Mouse (Mus musculus) right cerebral cortex, postnatal 36 days (tissue): ENCODE results near the gene Clptm1.
"Not testable (repeated sequence)": the region's sequence is repeated elsewhere in the genome, so short reads cannot be mapped to it uniquely, and the experiment has no call there.

Experiments used
- DNase-seq, 2 experiments: peaks; one replicate each; pipeline ENCODE4 v3.0.0; 2022; ENCODE audit warnings: low spot score in 2 of 2, mixed read lengths in 1 of 2

Clptm1 gene

DNA sequence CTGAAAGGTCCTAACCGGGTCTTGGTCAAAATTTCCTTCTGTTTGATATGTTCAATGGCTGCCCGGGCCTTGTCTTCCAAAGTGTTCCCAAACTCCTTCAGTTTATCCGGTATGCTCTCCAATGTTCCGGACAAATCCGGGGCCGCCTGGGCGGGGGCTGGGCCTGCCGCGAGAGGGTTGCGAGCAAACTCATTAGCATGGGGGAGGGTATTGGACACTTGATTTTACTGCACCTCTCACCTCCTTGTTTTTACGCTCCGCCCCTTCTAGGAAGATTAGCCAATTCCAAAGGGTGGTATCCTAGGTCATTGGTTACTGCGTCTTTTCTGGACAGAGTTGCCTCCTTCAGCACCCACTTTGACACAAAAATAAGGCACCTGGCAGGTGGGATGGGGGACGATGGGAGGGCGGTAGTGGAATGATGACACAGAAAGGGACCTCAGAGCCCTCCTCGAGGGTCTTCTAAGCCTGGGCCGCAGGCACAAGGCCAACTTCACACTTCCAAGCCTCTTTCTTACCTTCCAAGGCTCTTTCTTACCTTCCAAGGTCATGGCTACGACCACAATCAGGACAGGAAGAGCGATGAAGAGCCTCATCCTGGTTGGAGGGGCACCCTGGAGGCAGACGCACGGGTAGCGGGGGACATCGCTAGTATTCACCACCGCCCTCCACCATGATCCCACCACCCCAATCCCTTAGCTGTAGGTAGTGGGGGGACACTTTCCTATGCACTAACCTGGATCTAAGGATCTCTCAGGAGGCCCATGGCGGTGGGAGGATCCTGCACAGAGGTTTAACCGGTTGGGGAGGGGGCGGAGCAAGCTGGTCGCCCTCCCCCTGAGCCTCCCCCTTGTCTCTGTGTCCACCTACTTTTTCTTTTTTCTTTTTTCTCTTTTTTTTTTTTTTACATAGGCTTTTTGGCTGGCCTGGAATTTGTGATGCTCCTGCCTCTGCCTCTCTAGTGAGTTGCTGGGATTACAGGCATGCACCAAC is 27.3 kb upstream of the Clptm1 start, which contains the start of gene Apoc1:
Gene Apoc1 (minus strand): TSS at position 788 of the 993 bp plus-strand sequence.
- no peak for DNase-seq

DNA sequence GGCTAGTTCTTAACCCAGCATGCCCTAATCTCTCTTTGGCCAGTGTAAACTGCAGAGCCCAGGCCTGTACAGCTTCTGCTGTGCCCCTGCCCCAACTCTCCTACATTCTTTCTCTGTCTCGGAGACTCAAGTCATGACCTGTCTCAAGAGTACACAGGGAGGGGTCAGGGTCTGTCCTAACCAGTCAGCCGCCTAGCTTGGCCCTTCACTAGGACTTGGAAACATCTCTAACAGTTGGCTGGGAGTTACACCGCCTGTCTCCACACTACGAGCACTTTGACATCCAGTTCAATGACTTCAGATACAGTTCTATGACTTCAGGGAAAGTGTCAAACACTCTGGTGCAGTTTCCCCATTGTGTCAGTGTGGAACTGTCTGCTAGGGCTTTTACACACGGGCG is 26.6 kb upstream of the Clptm1 start:
- no peak for DNase-seq

DNA sequence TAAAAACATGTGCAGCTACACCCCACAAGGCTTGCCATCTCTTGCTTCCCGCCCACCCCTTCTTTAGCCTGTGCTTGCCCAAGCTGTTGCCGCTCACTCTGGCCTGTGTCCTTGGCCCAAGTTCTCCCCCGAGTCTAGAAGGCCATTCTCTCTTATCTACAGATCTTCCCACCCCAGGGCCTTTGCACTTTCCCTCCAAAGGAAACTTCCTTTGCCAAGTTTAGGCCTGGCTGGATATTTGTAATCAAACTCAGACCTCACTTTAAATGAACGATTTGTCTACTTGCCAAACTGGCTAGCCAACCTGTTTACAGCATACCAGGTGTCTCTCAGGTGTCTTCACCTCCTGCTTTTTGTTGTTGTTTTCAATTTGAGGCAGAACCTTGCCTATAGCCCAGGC is 26.0 kb upstream of the Clptm1 start:
- DNase-seq, result no peak

DNA sequence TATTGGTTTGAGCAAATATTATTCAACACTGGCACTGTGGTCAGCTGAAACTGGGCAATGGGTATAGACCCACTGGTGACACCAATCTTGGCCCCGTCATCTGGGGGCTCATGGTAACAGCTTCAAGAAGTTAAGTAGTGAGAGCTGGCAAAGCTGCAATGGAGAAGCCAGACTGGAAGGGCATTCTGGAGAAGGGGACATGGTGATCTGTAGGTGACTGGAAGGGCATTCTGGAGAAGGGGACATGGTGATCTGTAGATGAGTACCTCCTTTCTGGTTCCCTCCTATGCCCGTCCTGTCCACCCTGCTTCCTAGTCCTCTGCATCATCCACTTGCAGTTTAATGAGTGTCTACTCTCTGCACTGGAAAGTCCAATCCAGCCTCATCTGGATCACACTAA is 23.8 kb upstream of the Clptm1 start:
- DNase-seq, result no peak

DNA sequence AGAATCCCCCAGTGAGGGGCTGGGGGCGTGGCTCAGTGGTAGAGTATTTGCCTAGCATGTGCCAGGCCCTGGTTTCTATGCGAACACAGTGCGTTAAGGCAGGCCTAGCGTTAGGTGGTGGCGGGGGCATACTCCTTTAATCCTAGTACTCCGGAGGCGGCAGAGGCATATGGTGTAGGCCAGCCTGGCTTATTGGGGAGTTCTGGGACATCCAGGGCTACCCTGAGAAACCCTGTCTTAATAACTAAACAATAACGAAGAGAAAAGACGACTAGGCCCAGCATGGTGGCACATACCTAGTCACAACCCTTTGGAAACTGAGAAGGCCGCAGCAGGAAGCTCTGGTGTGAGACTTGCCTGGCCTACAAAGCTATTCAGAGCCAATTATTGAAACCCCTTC is 23.3 kb upstream of the Clptm1 start:
- DNase-seq, result no peak

DNA sequence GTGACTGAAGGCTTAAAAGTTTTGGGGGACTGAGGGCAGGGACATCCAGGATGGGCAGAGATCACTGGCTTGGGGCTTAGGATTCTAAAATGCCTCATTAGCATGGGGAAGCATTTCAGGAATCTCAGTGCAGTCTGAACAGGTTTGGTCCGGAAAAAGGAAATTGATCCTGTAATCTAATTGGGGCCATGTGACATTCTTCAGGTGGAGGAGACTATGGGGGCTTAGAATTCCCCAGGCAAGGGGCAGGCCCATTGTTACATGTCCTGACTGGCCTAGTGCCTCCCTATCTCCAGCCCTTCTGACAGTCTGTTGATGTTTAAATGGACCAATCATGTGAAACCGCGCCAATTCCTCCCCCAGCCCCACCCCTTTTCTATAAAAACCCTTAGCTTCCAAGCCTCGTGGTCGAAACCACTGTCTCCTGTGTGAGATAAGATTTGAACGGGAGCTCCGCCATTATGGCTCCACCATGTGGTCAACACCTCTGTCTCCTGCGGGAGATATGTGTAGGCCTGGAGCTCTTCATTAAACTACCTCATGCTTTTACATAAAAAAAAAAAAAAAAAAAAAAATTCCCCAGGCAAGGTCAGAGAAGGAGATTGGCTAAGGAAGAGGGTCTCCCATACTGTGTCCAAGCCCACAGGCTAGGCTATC is 22.2 kb upstream of the Clptm1 start:
- DNase-seq, result not testable (repeated sequence)

DNA sequence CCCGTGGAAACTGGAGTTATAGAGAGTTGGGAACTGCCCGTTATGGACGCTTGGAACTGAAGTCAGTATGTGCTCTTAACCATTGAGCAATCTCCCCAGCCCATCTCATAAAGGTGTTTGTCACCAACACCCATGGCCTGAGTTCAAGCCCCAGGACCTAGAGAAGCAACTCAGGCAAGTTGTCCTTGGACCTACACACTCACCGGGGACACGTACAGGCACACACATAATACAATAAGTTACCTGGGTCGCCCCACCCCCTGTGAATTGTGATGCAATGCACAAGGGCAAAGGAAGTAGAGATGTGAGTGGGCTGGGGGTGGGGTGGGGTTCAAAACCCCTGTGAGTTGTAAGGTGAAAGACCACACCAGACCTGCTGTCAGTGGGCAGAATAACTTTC is 21.7 kb upstream of the Clptm1 start:
- no peak for DNase-seq

DNA sequence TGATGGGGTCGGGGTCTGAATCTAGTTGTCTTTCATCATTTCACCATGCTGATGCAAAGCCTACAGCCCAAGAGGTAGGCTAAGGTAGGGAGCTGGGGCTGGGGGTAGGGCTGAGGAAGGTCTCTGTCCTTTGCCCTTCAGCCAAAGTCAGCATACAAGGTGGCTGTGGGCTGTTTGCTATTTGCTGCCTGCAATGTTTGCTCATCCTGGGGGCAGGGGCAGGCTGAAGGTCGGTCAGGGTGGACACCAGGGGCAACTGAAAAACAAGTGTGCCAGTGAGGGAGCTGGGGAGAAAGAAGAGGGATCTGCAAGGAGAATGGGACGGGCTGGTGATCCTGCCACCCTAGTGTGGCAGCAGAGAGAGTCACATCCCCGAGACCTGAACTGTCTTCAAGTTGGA is 20.5 kb upstream of the Clptm1 start:
- no peak for DNase-seq

DNA sequence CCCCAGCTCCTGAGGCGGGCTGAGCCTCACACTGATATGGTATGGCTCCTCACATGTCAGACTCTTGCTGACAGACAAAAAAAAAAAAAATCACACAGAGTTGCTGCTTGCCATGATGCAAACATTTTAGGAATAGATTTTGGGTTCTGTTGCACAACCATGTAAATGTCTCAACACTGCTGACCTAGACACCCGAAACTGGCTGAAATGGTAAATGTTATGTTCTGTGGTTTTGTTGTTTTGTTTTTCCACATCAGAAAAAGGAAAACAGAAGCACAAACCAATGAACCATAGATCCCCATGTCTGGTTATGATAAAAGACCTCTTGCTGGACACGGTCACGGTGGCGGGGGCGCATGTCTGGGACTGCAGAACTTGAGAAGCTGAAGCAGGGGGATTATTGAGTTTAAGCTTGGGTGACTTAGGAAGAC is 19.0 kb upstream of the Clptm1 start:
- no peak for DNase-seq

DNA sequence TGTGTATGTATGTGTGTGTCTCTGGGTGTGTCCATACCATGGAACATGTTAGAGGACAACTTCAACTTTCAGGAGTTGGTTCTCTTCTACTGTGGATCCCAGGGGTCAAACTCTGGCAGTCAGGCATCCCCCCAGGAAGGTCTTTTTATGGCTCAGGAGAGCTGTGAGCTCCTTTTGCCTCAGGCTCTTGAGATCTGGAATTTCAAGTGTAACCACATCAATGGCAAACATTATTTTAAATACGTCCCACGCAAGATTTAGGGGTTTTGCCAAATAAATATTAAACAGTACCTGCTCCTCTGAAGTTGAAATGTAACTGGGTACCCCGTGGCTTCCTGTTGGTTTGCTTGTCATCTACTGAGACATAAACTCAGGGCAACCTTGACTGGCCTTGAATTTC is 18.1 kb upstream of the Clptm1 start:
- no peak for DNase-seq

DNA sequence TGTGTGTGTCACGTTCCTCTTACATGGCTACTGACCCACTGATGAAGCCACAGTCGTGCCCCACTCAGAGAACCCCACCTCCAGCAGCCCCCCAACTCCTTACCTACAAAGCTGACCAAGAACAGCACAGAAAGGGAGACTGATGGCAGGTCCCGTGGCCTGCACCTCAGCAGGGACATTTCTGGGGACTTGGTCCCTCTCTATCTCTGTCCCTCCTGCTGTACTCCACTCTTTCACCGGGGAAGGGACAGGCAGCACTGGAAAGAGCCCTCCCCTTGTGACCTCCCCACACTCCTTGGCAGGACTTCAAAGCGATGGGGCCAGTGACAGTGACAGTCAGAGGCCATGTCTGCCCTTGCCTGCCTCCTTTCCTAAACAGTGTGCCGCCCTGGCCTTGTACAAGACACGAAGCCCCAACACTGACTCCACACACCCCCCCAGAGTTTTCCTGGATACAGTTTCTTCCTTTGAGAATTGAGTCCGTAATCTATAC is 16.4 kb upstream of the Clptm1 start, which contains the start of the genes Gm44805 and Apoc4:
Gene Gm44805 (minus strand): TSS at position 222 of the 493 bp plus-strand sequence.
Gene Apoc4 (minus strand): TSS at position 278 of the 493 bp plus-strand sequence.
- no peak for DNase-seq

DNA sequence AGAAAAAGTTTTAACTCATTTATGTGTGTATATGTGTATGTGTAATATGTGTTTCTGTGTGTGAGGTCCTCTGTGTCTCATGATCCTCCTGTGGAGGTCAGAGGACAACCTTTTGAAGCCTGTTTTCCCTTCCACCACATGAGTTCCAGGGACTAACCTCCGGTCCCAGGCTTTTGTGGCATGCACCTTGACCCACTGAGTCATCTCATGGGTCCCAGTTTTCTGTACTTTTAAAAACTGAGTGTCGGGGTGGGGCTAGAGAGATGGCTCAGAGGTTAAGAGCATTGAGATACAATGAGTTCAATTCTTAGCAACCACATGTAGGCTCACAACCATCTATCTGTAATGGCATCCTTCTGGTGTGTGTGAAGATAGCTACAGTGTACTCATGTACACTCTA is 15.9 kb upstream of the Clptm1 start:
- DNase-seq, result no peak

DNA sequence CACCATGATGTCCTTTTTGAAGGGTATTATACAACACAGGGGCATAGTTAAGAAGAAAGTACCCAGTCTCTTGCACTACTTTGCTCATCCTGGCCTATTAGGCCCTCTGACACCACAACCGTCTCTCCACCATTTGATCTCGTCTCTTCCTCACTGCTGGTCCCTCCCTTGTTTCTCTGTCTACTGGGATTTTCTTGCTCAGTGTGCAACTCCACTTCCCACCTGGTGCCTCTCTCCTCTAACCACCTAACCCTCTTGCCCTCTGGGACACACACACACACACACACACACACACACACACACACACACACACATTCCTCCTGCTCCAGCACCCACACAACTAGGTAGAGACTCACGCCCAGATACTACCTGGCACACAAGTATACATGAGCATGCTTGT is 14.1 kb upstream of the Clptm1 start:
- DNase-seq, result no peak

DNA sequence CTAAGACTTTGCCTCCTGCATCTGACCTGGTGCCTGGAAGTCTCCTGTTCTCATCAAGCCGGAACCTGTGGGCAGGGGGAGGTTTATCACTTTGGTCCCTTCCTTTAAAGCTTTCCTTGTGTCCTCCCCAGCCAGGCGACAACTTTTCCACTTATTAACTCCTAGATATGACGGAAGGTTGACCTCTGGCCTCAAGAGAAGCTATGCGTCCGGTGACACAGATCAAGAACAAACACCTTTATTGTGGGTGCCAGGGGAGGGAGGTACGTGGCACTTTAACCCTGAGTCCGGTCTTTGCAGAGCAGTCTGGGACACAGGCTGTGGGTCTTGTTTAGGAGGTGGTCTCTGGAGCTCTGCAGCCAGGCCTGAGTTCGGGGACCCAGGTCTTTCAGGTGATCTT is 13.0 kb upstream of the Clptm1 start, which contains the start of gene Apoc2:
Gene Apoc2 (minus strand): TSS at position 70 of the 400 bp plus-strand sequence.
- DNase-seq, result no peak

DNA sequence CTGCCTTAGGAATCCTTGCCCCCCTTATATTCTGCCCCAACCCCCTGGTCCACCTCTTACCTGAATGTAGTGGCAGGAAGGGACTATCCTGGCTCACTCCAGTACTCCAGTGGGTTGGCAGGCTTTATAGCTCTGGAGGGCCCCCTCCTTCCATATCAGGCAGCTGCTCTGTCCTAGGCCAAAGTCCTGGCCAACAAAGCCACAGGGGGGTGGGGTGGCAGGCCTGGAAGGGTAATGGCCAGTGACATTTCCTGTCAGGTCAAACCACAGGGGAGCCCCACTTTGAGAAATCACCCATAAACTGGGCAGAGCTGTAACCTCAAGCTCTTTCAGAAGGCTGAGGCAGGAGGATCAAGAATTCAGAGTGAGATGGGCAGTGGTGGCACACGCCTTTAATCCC is 11.8 kb upstream of the Clptm1 start:
- DNase-seq, result no peak

DNA sequence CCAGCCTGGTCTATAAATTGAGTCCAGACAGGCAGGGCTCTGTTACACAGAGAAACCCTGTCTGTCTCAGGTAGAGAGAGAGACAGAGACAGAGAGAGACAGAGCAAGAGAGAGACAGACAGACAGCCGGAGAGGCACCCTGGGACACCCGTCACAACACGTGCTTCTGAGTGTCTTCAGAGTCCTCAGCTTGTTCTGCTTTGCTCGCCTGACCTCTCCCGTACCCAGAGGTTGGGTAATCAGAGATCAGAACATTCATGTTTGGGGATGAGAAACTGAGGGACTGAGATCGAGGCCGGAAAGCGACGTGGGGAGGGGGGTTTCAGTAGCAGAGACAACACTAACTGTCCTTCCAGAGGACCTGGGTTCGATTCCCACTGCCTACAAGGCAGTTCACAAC is 11.0 kb upstream of the Clptm1 start:
- DNase-seq, result no peak

DNA sequence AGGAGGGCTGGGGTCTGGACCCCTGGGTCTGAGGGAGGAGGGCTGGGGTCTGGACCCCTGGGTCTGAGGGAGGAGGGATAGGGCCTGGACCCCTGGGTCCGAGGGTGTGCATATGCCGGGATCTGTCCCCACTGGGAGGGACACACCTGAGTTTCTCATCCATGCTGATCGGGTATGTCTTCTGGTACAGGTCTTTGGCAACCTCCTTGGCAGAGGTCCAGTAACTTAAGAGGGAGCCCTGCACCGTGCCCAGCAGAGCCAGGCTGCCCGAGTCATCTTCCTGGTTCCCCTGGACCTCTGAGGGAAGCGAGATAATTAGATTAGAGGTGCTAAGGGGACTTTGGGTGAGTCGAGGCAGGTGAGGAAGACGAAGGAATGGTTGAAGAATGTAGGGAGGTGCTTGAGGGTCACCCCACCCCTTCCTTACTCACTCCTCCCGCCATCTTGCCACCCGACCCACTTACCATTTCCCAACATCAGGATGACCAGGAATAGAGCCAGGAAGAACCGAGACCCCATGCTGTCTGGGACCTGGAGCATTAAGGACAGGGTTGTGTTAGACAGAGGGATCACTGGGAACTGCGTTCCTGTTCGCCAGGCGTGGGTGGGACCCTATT is 8.4 kb upstream of the Clptm1 start:
- DNase-seq, result no peak

DNA sequence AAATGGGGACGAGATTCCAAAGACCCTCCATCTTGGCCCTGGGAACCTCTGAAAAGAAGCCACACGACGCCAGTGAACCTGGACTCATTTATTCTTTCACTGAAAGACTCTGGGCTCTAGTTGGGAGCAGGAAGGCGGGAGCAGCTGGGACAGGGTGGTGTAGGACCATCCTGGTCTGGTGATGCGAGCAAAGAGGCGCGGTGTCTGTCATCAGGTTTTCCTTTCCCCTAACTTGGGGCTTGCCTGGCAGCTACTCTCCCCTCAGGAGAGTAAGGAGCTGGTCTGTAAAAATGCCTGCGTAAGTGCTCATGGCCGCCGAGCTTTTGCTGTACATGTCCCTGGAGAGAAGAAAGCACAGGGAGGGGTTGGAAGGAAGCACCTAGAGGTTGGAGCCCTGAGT is 6.7 kb upstream of the Clptm1 start:
- DNase-seq, result no peak

DNA sequence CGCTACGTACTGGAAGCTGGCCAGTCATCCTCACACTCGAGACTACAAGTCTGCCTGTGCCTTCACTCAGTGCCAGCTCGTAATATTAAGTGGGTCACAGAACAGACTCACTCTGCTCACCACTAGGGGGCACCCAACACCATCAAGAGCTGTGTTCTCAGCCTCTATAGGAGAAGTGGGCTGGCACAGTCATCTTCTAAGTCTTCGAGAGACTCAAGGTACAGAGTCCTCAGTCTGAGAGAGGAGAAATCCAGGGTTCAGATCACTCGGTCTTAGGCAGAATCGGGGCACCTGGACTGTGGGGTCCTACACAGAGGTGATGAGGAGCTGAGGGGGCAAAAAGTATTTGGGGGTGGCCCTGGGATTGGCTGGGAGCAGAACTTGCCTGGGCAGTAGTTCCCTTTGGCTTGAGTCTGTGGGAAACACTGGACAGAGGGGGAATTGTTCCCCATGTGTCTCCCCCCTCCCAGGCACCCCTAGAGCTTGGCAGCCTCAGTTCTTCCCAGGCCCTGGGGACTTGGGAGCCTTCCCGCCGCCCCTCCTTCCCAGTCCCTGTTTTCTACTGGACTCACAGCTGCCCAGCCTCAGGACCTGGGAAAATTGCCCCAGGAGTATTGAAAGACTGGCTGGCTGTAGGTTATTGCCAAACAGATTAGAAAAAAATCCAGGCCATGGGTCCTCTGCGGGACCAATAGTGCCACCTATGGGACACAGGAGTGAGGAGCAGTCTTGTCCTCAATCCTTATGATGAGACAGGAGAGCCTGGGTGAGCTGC is 4.3 kb upstream of the Clptm1 start:
- peak; percentile 88 to 91 for DNase-seq

DNA sequence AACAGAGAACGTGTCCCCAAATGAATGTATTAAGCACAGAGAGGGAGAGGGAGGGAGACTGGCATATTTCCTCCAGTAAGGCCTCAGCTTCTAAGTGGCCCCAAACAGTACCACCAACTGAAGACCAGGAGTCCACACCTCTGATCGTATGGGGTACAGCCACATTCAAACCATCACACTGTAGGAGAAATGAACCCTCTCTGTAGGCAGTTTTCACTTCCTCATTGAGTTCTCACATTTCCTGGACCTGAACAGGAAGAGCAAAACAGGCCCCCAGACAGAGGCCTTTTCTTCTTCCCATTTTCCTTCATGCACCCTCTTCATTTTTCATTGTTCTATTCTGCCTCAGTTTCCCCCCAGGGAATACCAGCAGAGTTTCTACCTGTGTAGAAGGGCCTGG is 2.6 kb upstream of the Clptm1 start:
- no peak for DNase-seq

DNA sequence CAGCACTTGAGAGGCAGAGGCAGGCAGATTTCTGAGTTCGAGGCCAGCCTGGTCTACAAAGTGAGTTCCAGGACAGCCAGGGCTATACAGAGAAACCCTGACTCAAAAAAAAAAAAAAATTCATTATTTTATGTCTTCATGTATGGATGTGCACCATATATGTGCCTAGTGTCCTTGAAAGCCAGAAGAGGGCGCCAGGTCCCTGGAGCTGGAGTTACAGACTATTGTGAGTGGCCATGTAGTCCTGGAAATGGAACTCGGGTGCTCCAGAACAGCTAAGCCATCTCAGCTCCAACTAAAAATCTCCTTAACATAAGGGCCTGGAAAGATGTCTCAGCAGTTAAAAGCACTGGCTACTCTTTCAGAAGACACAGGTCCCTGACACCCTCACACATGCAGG is 1.9 kb upstream of the Clptm1 start:
- DNase-seq, result no peak
